Mouse (Mus musculus) layer of hippocampus, adult 18-20 months (tissue): ENCODE measurements around the gene Wwc1. TPM values are rescaled to one million over a fixed set of nuclear protein-coding genes. Genes with fewer than 3 reads are reported as not detected.

Experiments used
- DNase-seq, 2 experiments: peaks; one replicate each; pipeline ENCODE4 v3.0.0; 2022; ENCODE audit warnings: low spot score in 2 of 2
- total RNA-seq, 2 experiments: library from RNA; stranded (reverse); gene quantifications; 2 replicates each; pipeline ENCODE4 v1.2.3; 2021

Gene Wwc1
- total RNA-seq, 2 experiments from 2014 or later = 99.4 to 107 TPM

- DNase-seq = no peak
Observed at GRCm38 (mm10) chr11:35974632-35975450, 5.5 kb downstream of the Wwc1 start.

DNA sequence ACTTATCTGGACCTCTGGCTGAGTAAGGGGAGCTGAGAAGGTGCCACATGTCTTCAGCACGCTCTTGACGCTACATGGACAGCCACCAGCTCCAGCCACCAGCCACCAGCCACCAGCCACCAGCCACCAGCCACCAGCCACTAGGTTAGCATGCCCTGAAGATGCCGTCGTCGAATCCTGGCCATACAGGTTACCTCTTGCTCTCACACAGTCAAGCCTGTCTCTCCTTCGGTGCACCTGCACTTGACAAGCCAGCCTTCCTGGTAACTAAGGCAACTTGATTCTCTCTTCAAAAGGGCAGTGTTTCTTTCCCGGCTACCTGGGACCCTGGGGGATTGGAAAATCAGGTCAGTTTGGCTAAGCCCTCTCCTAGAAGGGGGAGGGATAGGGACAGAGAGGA lies 7.2 kb downstream of the Wwc1 start:
- DNase-seq = no peak

- no peak for DNase-seq
Observed at GRCm38 (mm10) chr11:35972270-35972931, 7.9 kb downstream of the Wwc1 start.

DNA sequence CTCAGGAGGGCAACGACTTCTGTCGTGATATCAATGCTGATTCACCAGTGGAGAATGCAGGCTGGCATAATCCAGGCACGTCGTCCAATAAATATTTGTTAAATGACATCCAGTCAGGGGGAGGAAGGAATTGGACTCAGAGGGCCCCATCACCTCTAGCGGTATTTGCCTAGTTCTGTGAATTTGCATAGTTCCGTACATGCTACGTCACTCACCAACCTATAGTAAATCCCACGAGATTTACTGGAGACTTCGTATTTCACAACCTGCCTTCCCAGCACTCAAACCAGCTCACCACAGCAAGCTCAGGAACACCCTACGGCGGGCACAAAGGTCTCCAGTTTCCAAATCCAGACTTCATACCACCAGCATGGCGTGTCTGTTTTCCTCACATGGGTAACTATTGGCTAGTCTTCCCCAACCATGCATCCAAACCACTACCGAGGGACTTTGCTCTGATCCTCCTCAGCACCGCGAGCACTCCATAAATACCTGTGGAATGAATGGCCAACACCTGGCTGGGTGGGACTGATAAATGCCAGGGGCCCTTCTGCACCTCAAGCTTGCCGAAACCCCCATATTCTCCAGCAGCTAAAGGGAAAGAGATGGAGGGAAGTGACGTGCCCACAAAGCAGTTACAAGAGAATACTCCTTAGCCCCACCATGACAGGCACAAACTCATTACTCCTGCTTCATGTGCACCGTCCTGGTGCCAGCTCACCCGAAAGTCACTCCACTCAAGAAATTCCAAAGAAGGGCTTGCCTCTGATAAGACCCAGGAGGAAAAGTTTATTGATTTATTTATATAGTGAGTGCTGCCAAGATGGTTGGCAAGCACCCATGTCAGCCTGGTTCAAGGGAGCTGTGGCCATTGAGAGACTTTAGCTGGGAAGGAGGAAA lies 9.3 kb downstream of the Wwc1 start:
- no peak for DNase-seq

DNA sequence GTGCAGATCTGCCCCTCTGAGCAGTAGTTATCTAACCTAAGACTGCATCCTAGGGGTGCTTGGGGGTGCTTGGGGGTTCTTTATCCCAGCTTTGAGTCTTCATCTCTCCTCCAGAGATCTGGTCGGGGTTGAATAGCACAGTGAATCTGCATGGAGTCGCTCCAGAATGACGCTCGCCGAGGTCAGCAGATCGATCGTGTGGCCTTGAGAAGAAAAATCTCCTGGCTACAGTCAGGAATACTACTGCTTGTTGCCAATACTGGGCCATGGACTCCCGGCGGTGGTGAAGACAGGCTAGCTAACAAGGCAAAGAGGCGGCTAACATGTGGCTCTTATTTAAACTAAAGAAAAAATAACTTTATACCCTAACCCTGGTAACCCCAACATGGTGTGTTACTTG lies 12.0 kb downstream of the Wwc1 start:
- DNase-seq = no peak

DNA sequence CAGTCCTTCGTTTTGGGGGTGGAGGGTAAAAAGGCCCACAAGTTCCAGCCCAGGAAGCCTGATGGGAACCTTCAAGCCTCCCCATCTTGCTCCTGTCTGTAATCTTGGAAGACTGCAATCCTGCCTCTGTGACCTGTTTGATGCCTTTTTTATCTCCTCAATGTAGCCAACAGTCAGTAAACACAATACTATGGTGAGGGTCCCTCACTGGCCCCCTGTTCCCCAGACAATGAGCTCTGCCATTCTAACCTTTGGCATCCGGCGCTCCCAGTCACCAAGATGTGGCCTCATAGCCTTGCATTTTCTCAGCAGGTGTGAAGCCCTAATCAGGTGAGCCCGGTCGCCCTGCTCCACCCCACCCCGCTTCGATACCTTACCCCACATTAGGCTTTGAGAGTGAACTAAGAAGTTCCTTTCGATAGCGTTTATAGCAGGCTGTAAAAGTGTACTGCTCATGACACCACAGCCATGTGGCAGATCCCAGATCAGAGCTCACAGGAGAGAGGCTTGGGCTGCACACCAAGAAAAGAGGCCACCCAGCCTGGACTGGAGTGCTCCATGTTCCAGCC lies 16.3 kb downstream of the Wwc1 start:
- DNase-seq = no peak

DNA sequence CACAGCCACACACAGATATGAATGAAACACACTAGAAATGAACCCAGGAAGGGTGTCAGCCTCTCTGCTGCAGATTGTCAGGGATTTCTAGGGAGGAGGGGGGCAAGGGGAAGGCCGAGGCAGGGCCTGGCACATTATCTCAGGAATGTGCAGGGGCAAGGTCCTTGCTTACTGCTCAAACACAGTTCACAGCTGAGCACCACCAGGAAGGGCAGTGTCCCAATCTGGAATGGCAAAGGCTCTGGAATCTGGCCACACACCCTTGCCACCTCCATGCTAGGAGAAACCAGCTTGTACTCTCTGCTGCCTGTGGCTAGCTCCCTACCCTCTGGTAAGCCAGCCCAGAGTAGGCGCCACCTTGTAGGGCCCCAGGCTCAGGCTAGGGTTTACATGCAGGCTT lies 16.8 kb downstream of the Wwc1 start:
- no peak for DNase-seq

GRCm38 (mm10) chr11:35962431-35962830 lies 17.9 kb downstream of the Wwc1 start:
- DNase-seq = no peak

- no peak for DNase-seq
Observed at GRCm38 (mm10) chr11:35959270-35959669, 21.1 kb downstream of the Wwc1 start.

DNA sequence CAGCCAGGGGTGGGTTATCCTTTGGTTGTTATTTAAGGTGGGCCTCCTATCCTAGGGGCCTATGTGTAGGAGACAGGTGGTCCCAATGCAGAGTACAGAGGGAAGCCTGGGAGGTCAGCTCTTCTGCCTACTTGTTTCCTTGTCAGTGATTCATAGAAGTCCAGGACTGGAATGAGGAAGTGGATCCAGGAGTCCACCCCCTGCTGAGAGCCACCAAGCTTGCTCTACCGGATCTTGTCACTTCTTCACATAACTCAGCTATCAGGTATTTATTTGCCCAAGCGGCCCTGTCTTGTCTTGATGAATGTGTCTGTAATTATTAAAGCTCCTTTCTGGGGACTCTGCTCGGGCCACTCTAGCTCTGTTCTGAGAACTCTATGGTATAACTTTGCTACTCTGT lies 24.8 kb downstream of the Wwc1 start:
- DNase-seq = no peak

DNA sequence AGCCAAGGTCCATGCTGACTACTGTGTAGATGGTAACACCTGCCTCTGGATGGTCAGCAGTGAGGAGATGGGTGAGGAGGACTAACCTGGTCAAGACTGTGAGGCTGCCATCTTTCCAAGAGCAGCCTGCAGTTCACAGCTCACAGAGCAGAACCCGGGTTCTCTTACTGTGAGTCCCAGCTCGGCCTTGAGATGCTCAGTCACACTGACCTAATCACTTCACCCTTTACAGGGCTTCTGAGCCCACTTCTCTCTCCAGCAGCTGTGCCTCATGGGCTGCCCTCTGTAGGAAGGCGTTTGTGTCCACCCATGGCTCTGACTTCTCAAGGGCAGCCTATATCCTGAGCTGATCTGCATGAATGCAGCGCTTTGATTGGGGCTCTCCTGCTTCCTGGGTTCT lies 27.1 kb downstream of the Wwc1 start:
- no peak for DNase-seq

GRCm38 (mm10) chr11:35951727-35952065 lies 28.6 kb downstream of the Wwc1 start:
- DNase-seq = no peak

DNA sequence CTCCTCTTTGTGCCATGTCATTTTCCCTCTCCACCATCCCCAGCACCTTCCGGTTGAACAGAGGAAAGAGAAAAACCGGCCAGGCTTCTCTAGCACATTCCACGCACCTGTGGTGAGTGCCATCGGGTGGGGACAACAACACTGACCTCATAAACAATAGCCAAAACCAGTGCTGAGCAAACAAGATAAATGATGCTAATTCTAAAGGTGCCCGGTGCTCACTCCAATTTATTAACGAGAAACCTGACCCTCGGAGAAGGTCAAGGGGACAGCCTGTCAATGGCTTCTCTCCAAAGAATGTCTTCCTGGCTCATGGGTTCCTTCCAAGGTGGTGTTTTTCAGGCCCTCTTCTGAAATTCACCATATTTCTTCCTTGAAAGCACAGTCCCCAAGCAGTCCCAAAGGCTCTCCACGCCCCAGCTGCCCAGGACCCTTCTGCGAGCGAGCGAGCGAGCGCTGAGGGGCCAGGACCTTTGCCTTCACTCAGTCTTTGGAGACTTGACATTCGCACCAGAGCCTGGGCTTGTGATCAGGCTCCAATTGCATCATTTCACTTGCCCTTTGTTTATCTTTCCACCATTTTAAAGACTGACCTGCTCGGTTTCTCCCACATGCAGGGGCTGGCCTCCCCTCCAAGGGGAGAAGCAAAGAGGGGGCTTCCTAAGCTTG lies 29.1 kb downstream of the Wwc1 start:
- DNase-seq = no peak

DNA sequence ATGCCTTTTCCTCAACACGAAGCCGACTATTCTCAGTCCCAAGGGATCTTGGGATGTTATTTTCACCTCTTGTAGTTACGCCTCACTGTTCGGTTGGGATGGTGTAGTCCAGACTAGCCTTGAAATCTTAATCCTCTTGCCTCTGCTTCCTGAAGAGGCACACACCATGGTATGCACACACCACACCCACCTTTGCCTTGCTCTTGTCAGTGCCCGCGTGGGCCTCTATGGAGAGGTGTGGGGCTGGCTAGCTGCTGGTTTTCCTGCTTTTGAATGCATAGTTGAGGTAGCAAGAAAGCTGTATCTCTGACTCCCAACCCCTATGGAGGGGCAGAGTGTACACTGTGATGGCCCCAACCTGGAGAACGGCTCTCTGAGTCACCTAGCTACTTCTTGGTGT lies 29.9 kb downstream of the Wwc1 start:
- DNase-seq = no peak

DNA sequence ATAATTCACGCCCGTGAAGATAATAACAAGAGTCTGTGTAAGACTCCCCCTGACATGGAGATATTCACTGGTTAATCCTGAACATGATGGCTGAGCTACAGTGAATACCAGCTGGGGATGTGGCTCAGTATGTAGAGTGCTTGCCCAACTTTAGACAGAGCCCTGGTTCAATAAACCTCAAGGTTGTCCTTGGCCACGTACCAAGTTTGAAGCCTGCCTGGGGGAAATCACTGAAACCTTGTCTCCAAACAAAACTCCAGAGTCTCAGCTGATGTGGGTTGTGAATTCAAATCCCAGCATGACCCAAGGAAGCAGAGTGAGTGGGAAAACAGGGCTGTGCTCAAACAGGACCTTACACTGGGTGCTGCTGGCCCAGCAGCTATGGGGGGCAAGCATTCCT lies 30.3 kb downstream of the Wwc1 start:
- no peak for DNase-seq

GRCm38 (mm10) chr11:35948457-35948881 lies 31.9 kb downstream of the Wwc1 start:
- no peak for DNase-seq

DNA sequence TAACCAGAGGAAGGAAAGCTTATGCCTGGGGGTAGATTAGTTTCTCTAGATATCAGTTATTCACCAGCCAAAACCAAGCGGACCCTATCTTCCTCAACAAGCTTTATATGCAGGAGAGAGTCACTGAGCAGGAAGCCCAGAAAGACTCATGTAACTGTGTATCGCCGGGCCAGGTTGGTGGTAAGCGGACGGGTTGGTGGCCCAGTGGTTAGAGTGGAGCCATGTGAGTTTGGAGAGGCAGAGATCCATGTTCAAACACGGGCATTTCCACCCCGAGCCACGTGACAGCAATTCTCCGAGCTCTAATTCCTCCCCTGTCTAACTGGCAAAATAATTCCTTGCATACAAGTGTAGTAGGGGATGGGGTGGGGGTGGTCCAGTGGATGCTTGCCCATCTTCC lies 32.4 kb downstream of the Wwc1 start:
- DNase-seq = no peak

DNA sequence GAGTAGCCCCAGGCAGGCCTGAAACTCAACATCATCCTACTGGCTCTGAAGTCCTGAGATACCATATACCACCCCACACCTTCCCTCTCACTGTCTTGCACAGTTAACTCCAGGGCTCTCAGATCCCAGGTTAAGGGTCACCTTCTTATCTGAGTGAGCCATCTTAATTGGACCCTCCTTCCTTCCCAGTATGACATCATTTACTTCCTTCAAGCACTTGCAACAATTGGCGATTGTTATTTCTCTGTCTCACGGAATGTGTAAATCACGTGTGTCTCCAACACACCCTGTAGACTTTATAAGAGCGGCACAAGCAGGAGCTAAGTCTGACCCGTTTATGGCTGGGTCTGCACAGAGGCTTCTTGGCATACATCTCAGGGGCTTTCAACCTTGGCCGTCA lies 35.1 kb downstream of the Wwc1 start:
- no peak for DNase-seq

DNA sequence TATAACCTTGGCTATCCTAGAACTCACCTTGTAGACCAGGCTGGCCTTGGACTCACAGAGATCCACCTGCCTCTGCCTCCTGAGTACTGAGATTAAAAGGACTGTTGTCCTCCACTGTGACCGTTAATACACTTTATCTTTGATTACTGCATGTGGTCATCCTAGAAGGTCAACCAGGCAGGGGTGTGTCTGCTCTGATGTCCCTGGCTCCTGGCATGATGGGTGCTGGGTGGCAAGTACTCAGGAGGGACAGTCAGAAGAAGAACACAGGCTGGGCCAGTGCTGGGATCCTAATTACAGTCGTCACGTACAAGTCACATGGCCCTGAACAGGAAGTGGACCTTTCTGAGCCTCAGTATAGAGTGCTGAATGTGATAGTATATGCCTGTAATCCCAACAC lies 38.7 kb downstream of the Wwc1 start:
- DNase-seq = no peak

GRCm38 (mm10) chr11:35941064-35941463 lies 39.3 kb downstream of the Wwc1 start:
- peak in 1 of 2 experiments; percentile 58 for DNase-seq

DNA sequence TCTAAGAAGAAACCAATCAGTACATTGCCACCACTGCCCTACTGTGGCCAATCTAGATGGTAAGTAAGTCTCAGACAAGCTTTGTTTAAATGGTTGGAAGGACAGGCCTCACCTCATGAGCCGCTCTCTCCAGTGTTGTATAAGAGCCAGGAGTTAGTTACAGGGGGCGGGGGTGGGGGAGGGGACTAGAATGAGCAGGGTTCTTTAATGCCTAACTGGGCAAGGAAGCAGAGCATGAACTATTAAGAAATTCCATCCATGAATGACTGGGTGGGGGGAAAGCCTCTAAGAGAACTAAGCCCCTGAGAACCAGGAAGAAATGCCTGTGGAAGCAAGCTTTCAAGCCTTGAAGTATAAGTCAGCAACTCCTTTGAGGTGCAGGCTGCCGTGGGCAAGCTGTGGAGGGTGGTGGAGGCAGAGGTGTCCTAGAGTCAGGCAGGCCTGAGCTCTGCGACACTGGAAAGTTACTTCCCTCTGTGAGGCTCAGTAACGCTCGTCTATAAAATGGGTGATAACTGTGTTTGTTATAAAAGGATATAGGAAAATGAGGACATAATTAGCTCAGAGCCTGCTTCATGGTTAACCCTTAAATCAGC lies 41.4 kb downstream of the Wwc1 start:
- no peak for DNase-seq
